Mouse (Mus musculus): Measurements from ENCODE around the gene Rbfox1. TPM values are rescaled to one million over a fixed set of nuclear protein-coding genes. Genes with fewer than 3 reads are reported as not detected.

Rbfox1 gene
- total and polyA plus RNA-seq, 2 experiments = 0.09 TPM; not detected in 1

- H3K27ac ChIP-seq (replicated peaks; ENCODE audit: insufficient read depth, low read depth, low read length) = no peak overlapping the region
- no peaks in the 10 kb centered on the region for H3K4me1 ChIP-seq (ENCODE audit: control insufficient read depth, insufficient read depth, low read length)
- no peak for DNase-seq (ENCODE audit: extremely low read depth, low read depth, low spot score)
- WGBS = 90% methylated on average over 4 of the region's 4 CpGs
- H3K27me3 ChIP-seq (ENCODE audit: control insufficient read depth, insufficient read depth, low read length) = no peaks in the 10 kb centered on the region
- H3K4me3 ChIP-seq (ENCODE audit: insufficient read depth, low read depth, low read length) = no peak overlapping the region
- no peak for TF ChIP-seq CTCF (IDR thresholded peaks at IDR 0.05; ENCODE audit: low read depth, low read length)
- TF ChIP-seq POLR2A (IDR thresholded peaks at IDR 0.05; ENCODE audit: extremely low read depth, insufficient read depth, low read length) = no peak
- no peaks in the 10 kb centered on the region for H3K36me3 ChIP-seq (ENCODE audit: control insufficient read depth, insufficient read depth, low read length)
- H3K9ac ChIP-seq (ENCODE audit: low read depth, low read length) = no peak overlapping the region
- no peaks in the 10 kb centered on the region for H3K79me2 ChIP-seq (ENCODE audit: control insufficient read depth, insufficient read depth, low read length)
Observed at GRCm38 (mm10) chr16:6121232-6121631, 236.1 kb downstream of the Rbfox1 start.

- Histone ChIP-seq H3K9ac (ENCODE audit: low read depth, low read length) (no peak overlapping the region), H3K27me3 (ENCODE audit: control insufficient read depth, insufficient read depth, low read length) (no peaks in the 10 kb centered on the region), H3K4me3 (ENCODE audit: insufficient read depth, low read depth, low read length) (no peak overlapping the region), H3K27ac (replicated peaks; ENCODE audit: insufficient read depth, low read depth, low read length) (no peak overlapping the region), H3K36me3 (ENCODE audit: control insufficient read depth, insufficient read depth, low read length) (no peaks in the 10 kb centered on the region), H3K4me1 (ENCODE audit: control insufficient read depth, insufficient read depth, low read length) (no peaks in the 10 kb centered on the region), H3K79me2 (ENCODE audit: control insufficient read depth, insufficient read depth, low read length) (no peaks in the 10 kb centered on the region)
- DNase-seq (ENCODE audit: extremely low read depth, low read depth, low spot score) = no peak
- WGBS = 95% methylated on average over 22 of the region's 22 CpGs
- no peak for TF ChIP-seq POLR2A (IDR thresholded peaks at IDR 0.05; ENCODE audit: extremely low read depth, insufficient read depth, low read length)
- TF ChIP-seq CTCF (IDR thresholded peaks at IDR 0.05; ENCODE audit: low read depth, low read length) = peak; percentile 19; the same call in 1 of the 2 replicates
Observed at GRCm38 (mm10) chr16:6122859-6123258, 237.7 kb downstream of the Rbfox1 start.

- Histone ChIP-seq H3K27me3 (ENCODE audit: control insufficient read depth, insufficient read depth, low read length) (no peaks in the 10 kb centered on the region; the same call in 1 of the 2 replicates), H3K36me3 (ENCODE audit: control insufficient read depth, insufficient read depth, low read length) (no peaks in the 10 kb centered on the region), H3K27ac (replicated peaks; ENCODE audit: insufficient read depth, low read depth, low read length) (no peak overlapping the region), H3K79me2 (ENCODE audit: control insufficient read depth, insufficient read depth, low read length) (no peaks in the 10 kb centered on the region), H3K4me1 (ENCODE audit: control insufficient read depth, insufficient read depth, low read length) (no peaks in the 10 kb centered on the region), H3K4me3 (ENCODE audit: insufficient read depth, low read depth, low read length) (no peak overlapping the region), H3K9ac (ENCODE audit: low read depth, low read length) (no peak overlapping the region)
- TF ChIP-seq CTCF (IDR thresholded peaks at IDR 0.05; ENCODE audit: low read depth, low read length) (no peak), POLR2A (IDR thresholded peaks at IDR 0.05; ENCODE audit: extremely low read depth, insufficient read depth, low read length) (no peak)
- WGBS = 64% methylated on average over 5 of the region's 5 CpGs
- no peak for DNase-seq (ENCODE audit: extremely low read depth, low read depth, low spot score)
Observed at GRCm38 (mm10) chr16:6128314-6128713, 243.2 kb downstream of the Rbfox1 start.

GRCm38 (mm10) chr16:6135016-6135415, 249.9 kb downstream of the Rbfox1 start:
- no peaks in the 10 kb centered on the region for H3K36me3 ChIP-seq (ENCODE audit: control insufficient read depth, insufficient read depth, low read length)
- H3K79me2 ChIP-seq (ENCODE audit: control insufficient read depth, insufficient read depth, low read length) = no peaks in the 10 kb centered on the region
- no peak overlapping the region for H3K4me3 ChIP-seq (ENCODE audit: insufficient read depth, low read depth, low read length)
- no peak overlapping the region for H3K9ac ChIP-seq (ENCODE audit: low read depth, low read length)
- no peaks in the 10 kb centered on the region for H3K4me1 ChIP-seq (ENCODE audit: control insufficient read depth, insufficient read depth, low read length)
- TF ChIP-seq POLR2A (IDR thresholded peaks at IDR 0.05; ENCODE audit: extremely low read depth, insufficient read depth, low read length) (no peak), CTCF (IDR thresholded peaks at IDR 0.05; ENCODE audit: low read depth, low read length) (no peak)
- no peak overlapping the region for H3K27ac ChIP-seq (replicated peaks; ENCODE audit: insufficient read depth, low read depth, low read length)
- no peak for DNase-seq (ENCODE audit: extremely low read depth, low read depth, low spot score)
- no peaks in the 10 kb centered on the region for H3K27me3 ChIP-seq (ENCODE audit: control insufficient read depth, insufficient read depth, low read length)
- 79% methylated on average over 7 of the region's 7 CpGs for WGBS

DNA sequence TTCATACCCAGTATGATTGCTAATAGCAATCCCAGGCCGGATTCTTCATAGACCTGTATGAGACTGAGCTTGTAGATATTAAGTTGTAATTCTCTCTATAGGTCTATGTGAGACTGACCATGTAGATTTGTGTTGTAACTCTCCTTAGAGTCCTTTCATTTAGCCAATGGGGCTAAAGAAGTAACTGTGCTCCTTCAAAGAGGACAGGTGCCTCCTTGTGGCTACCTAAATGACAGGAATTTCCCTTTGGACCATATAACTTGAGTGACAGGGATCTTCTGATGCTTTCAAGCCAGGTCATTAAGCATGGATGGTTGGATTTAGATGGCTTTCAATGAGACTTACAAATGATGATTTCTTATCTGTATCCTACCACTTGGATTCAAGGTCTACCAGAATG, 254.3 kb downstream of the Rbfox1 start:
- no peak for DNase-seq (ENCODE audit: extremely low read depth, low read depth, low spot score)
- no peak overlapping the region for H3K4me3 ChIP-seq (ENCODE audit: insufficient read depth, low read depth, low read length)
- 91% methylated on average over 1 of the region's 1 CpGs for whole genome bisulfite sequencing
- no peaks in the 10 kb centered on the region for H3K79me2 ChIP-seq (ENCODE audit: control insufficient read depth, insufficient read depth, low read length)
- no peak overlapping the region for H3K27ac ChIP-seq (replicated peaks; ENCODE audit: insufficient read depth, low read depth, low read length)
- TF ChIP-seq POLR2A (IDR thresholded peaks at IDR 0.05; ENCODE audit: extremely low read depth, insufficient read depth, low read length) (no peak), CTCF (IDR thresholded peaks at IDR 0.05; ENCODE audit: low read depth, low read length) (no peak)
- H3K4me1 ChIP-seq (ENCODE audit: control insufficient read depth, insufficient read depth, low read length) = no peaks in the 10 kb centered on the region
- no peaks in the 10 kb centered on the region for H3K27me3 ChIP-seq (ENCODE audit: control insufficient read depth, insufficient read depth, low read length)
- H3K36me3 ChIP-seq (ENCODE audit: control insufficient read depth, insufficient read depth, low read length) = no peaks in the 10 kb centered on the region
- no peak overlapping the region for H3K9ac ChIP-seq (ENCODE audit: low read depth, low read length)

GRCm38 (mm10) chr16:6147957-6148356, 262.8 kb downstream of the Rbfox1 start:
- no peaks in the 10 kb centered on the region for H3K4me1 ChIP-seq (ENCODE audit: control insufficient read depth, insufficient read depth, low read length)
- DNase-seq (ENCODE audit: extremely low read depth, low read depth, low spot score) = no peak
- no peaks in the 10 kb centered on the region for H3K36me3 ChIP-seq (ENCODE audit: control insufficient read depth, insufficient read depth, low read length)
- no peak overlapping the region for H3K27ac ChIP-seq (replicated peaks; ENCODE audit: insufficient read depth, low read depth, low read length)
- H3K4me3 ChIP-seq (ENCODE audit: insufficient read depth, low read depth, low read length) = no peak overlapping the region
- H3K27me3 ChIP-seq (ENCODE audit: control insufficient read depth, insufficient read depth, low read length) = no peaks in the 10 kb centered on the region
- no peak for TF ChIP-seq CTCF (IDR thresholded peaks at IDR 0.05; ENCODE audit: low read depth, low read length)
- TF ChIP-seq POLR2A (IDR thresholded peaks at IDR 0.05; ENCODE audit: extremely low read depth, insufficient read depth, low read length) = no peak
- H3K9ac ChIP-seq (ENCODE audit: low read depth, low read length) = no peak overlapping the region
- WGBS = 78% methylated on average over 7 of the region's 7 CpGs
- no peaks in the 10 kb centered on the region for H3K79me2 ChIP-seq (ENCODE audit: control insufficient read depth, insufficient read depth, low read length)
